Mouse (Mus musculus) thymus, postnatal 0 days (tissue): ENCODE results near the gene Fanci. TPM values are rescaled to one million over a fixed set of nuclear protein-coding genes. Genes with fewer than 3 reads are reported as not detected.

Experiments
- DNase-seq: peaks from one replicate; pipeline ENCODE4 v3.0.0-alpha.2; 2015; ENCODE audit warnings: low spot score
- polyA plus RNA-seq: library from polyadenylated mRNA; unstranded; fragments of >200 nt; fragmentation: Nextera tagmentation; extraction: Ambion mirVana; gene quantifications from 2 replicates; pipeline ENCODE4 v1.2.1, GENCODE M21; 2015

The Fanci gene
- polyA plus RNA-seq, 1 experiment from 2014 or later: 9.7 TPM

DNA sequence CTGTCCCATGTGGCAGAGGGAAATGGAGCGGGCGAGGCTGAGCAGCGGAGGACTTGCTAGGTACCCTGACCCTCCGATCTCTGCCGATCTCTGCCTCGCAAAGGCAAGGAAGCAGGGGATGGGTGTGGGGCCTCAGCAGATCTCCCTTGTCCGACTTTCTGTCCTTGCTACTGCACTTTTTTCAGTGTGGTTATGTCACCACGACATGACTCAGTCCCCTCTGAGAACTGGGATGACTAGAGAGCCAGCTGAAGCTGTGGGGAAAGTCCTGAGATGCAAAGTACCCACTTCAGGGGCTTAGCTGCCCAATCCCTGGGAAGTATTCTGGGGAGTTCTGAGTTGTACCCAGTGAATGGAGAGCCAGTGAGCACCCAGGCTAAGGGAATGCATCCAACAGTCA lies 4.6 kb upstream of the Fanci start:
- no peak for DNase-seq

DNA sequence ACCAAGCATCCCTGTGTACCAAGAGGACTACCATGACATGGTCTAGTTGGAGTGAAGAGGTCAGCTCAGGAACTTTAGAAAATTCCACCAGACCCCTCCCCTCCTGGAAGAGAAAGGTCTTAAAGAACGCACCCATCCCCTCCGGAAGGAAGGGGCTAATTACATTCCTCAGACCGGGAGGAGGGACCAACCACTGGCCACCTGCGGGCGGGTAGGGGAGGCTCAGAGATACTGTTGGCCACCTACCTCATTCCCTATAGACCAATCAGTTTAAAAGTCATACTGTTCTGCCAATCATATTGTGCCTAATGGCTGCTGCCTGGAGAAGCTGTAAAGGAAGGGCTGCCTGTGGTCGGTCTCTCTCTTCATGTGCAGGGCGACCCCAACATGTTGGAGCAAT lies 3.7 kb upstream of the Fanci start:
- no peak for DNase-seq

DNA sequence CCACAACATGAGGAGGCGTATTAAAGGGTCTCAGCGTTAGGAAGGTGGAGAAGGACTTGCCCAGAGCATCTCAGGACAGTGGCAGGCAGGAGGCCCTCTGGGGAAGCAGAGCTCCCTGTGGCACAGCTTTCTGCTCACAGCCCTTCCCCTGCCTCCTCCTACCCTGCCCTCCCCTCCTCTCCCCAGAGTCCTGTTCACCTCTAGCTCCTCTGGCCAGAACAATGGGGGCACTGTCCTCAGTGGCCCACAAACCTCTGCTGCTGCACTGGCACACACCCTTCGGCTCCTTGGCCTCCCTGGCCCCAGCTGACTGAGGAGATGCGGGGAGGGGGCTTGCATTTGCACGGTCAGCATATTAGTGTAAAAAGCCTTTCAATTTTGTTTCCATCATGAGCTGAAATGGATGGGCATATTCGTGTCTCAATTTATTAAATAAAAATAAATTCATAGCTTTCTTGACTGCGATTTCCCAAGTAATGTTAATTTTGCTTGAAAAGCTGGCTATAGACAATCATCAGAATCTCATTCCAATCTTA lies 3.0 kb upstream of the Fanci start:
- no peak for DNase-seq

DNA sequence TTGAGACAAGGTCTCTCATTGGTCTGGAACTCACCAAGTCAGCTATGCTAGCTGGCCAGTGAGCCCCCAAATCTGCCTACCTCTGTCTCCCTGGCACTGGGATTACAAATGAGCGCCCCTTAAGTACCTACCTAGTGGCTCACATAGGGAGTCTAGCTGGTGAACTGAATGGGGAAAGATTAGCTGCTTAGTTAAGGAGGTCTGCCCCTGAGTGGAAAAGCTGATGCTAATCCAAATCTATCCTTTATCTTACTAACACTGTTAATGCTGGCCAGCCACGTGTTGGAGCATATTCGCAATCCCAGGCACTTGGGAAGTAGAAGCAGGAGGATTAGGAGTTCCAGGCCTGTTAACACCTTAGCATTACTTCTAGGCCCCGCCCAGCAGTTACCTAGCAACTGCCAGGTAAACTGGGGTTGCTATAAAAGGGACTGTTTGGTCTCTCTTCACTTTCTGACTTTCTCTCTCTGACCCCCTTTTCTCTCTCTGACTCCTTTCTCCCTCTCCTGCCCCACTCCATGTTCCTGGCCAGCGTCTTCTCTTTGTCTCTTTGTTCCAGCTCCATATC lies 1.5 kb upstream of the Fanci start:
- no peak for DNase-seq

DNA sequence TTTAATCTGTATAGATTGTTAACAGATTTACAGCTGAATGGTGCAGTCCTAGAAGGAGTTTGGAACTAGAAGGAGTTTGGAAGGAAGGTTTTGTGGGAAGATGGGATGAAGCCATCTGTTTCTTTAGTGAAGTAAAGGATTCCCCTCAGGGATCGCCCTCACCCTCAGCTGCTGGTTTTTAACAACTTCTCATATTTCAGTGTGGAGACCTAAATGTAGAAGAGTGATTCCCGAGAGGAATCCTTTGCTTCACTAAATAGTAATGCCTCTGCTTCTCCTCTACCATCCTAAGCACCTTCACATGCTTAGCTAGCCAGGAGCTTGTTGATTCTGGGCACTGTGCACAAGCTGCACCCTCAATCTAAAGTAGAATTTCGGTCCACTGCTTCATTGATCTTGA lies 258 bp upstream of the Fanci start:
- no peak for DNase-seq

DNA sequence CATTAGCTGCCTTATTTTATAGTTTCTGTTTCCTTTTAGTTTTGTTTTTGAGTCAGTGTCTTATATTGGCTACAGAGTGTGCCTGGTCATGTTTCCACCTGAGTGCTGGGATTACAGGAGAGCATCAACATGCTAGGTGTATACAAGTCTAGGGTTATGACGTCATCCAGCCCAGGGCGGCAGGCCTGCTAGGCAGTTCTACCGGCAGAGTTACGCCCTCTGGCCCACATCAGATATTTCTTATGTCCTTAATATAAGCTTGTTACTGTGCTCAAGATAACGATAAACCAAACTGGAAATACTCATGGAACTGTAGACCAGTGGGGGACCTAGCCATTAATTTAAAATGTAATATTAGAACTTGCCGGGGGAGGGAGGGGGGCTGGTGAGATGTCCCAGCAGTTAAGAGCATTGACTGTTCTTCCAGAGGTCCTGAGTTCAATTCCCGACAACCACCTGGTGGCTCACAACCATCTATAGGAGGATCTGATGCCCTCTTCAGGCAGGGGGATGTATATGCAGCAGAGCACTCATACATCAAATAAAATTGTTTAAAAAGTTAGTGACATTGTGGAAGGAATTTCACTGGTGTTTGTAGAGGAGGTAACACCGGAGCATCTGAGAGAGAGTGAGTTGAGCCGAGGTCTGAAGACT lies 1.3 kb downstream of the Fanci start:
- peak; percentile 46 for DNase-seq

DNA sequence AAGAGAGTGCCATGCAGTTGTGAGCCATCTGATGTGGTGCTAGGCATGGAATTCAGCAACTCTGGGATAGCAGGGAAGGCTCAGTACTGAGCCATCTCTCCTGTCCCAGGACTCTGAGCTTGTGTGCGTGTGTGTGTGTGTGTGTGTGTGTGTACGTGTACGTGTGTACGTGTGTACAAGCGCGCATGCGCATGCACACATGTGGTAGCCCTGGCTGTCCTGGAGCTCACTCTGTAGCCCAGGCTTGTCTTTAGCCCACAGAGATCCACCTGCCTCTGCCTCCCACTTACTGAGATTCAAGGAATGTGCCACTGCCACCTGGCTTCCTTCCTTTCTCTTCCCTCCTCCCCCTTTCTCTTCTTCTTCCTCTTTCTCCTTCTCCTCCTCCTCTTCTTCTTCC lies 2.2 kb downstream of the Fanci start:
- no peak for DNase-seq

DNA sequence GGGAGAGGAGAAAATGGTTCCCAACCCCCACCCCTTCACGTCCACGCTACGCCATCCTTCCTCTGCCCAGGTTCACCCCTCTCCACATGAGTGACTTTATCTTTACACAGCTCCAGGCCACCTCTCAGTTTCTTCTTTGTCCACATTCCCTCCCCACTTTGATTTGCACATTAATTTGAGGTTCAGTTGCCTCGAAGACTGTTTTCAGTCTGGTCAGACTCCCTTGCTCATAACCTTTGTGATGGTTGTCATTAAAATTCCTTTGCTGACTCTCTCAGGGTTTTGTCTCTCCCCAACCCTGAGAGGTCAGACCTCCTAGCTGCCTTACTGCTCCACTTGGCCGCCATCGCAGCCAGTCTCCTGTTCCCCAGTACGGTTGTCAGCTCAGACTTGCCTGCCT lies 2.9 kb downstream of the Fanci start:
- no peak for DNase-seq

DNA sequence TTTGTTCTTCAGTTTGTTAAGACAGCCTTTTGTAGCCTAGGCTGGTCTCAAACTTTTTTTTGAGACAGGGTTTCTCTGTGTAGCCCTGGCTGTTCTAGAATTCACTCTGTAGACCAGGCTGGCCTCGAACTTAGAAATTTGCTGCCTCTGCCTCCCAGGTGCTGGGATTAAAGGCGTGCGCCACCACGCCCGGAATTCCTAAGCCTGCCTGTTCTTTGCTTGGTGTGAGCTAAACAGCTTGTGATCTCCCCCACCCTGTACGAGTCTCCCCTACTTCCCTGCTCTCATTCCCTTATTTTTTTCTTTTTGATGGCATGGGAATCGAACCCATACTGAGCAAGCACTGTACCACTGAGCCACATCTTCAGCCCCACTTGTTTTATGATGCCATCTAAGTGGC lies 3.5 kb downstream of the Fanci start:
- no peak for DNase-seq

DNA sequence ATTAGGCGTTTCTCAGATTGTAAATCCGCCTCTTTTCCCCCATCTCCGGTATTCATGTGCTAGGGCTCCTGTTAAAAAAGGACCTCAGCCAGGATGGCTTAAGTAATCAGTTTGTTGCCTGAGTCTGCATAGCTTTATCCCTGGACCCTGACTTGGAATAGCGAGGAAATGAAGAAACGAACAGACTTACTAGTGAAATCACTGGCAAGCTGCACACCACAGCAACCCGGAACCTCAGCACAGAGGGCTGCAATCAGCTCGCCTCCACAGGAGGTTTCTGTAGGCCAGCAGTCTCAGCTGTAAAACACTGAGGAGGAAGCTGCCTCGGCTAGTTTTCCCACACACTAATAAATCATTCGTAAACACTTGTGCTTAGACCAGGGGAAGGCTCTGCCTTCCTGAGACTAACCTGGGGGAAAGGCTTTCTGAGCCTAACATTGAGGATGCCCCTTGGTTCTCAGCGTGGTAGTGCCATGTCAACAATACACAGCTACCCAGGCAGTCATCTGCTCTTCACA lies 5.8 kb downstream of the Fanci start:
- DNase-seq: no peak

DNA sequence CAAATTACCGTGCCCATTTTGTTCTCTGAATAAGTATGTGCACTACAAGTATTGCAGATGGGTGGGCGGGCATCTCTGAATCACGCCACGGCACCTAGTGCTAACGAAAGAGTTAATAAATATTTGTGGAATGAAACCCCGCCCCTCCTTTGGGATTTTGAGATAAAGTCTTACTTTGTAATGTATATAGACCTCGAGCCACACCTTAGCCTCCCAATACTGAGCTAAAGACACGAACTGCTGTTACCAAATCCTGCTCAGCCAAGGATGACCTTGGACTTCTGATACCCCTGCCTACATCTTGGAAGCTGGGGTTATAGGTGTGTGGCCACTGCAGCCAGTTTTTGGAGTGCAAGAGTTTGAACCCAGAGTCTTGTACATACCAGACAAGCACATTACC lies 6.7 kb downstream of the Fanci start:
- no peak for DNase-seq

DNA sequence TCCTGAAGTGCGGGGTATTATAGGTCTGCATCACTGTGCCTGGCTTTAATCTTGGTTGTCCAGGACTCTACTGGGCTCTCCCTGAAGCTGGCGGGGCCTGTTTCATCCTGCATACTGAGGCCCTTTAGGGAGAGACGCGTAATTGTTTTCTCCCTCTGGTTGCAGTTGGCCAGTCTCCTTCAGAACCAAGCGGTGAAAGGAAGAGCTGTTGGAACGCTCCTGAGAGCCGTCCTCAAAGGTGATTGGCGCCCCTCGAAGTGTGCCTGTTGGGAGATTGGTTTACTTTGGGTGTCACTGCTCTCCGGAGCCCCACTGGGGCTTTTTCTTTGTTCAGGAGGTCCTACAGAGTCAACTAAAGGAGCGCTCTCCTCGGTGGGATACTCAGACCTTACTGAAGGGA lies 7.2 kb downstream of the Fanci start:
- no peak for DNase-seq

DNA sequence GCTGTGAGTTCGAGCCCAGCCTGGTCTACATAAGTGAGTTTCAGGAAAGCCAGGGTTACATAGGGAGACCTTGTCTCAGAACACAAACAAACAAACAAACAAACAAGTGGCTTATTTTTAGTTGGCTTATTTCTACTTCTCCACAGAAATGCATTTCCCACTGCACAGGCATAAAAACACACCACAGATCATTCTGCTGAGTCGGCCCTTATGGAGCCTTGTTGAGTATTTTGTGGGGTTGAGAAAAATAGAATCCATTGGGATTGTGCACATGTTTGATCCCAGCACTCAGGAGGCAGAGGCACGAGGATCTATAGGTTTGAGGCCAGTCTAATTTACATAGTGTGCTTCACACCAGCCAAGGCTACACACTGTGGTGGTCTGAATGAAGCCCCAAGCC lies 8.6 kb downstream of the Fanci start:
- no peak for DNase-seq

DNA sequence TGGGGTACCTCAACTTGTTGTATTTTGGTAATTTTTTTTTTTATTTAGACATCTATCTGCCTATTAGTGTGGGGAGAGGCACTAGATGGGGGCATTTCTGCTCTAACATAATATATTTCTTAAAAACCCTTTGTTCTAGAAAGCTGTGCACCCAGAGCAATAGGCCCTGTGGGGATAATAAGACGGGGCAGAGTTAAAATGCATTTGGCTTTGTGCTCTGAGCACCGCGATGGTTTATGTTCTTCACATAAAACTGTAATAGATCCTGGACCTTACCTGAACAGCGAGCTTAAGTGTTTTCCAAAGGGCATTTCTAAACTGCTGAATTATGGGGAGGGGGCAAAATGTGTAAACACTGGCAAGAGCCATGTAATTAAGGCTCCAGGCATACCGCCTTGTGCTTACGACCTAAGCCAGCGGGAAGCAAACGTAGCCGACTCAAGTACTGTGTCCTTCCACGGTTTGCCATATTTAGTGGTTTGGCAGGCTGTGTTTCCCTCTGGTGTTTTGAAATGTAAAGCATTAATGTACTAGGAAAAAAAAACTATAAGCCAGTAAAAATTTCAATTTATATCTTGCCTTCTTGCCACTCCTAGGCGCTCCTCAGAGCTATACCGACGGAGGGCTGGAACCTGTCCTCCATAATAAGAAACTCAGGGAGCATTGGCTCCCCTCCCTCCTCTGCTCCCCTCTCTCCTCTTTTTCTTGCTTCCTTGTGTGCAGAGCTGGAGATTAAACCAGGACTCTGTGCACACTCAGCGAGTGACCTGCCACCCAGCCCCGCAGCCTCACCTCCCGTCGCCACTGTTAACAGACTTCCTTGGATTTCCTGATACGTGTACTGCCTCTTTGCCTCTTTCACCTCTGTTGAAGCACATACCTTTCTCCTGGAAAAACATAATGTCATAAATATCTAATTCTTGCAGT lies 23.0 kb downstream of the Fanci start:
- no peak for DNase-seq

DNA sequence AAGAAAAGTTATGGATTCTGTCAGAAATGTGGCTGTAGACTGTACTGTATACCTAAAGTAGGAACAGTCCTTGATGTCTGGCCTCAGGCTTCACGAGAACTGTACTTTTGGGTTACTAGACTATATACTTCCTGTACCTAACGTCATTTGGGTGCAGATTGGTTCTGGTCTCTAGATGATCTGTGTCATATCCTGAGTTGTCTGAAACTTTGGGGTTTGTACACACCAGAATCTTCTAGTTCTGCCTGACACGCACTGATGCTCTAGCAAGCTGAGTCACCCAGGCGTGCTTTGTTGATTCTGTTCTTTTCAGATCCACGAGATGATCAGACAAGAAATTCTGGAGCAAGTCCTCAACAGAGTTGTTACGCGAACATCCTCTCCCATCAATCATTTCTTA lies 28.2 kb downstream of the Fanci start:
- no peak for DNase-seq

DNA sequence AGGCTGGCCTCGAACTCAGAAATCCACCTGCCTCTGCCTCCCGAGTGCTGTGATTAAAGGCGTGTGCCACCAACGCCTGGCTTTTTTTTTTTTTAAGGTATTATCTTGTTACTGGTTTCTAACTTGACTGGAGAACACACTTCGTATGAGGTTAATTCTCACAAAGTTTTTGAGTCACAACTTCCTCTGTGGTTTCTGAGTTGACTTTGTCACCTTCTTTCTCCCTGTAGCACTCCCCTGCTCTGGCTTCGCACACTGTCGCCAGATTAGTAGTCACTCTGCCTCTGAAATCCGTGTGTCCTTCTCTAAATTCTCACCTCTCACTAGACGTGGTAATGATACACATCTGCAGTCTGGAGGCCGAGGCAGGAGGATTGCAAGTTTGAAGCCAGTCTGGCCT lies 31.1 kb downstream of the Fanci start:
- DNase-seq: no peak

DNA sequence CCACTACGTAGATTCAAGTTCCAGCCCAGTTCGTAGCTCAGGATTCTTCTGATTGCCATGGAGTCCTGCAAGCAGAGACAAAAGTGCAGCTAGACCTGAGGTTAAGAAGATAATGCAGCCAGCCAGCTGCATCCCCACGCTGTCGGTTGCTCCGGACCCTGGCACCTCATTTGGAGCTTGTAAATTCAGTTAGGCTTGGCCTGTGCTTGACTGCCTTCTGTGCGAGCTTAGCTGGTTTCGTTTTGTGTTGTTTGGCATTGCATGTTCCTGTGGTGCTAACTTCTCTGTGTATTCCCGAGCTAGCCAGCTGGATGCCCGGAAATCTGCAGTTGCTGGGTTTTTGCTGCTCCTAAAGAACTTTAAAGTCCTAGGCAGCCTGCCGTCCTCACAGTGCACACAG lies 34.1 kb downstream of the Fanci start:
- no peak for DNase-seq

DNA sequence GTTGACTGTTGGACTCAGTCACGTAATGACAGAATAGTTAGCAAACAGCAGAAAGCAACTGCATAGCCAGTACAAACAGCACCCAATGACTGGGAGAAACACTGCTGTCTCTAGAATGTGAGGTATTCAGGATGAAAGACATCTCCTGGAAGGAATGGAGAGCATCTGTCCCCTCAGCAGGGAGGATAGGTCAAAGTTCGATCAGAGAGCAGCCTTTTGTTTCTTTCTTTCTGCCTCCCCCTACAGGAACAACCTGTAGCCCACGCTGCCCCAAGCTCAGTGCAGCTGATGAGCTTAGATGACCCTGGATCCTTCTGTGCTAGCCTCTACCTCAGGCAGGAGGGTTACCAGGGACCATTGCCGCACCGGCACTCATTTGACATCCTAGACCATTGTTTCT lies 36.5 kb downstream of the Fanci start:
- DNase-seq: no peak

DNA sequence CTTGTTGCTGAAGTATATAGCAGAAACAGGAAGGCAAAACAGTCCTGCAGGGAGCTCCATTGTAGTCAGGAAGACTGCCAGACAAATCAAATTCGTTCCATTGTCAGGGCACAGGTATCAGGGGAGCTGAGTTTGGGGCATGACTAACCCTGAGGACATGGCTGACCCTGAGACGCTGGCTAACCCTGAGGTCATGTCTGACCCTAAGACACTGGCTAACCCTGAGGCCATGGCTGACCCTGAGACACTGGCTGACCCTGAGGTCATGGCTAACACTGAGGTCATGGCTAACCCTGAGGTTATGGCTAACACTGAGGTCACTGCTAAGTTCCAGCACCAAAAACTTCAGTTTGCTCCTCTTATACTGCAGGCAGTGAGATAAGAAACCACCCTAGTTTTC lies 48.3 kb downstream of the Fanci start:
- no peak for DNase-seq

DNA sequence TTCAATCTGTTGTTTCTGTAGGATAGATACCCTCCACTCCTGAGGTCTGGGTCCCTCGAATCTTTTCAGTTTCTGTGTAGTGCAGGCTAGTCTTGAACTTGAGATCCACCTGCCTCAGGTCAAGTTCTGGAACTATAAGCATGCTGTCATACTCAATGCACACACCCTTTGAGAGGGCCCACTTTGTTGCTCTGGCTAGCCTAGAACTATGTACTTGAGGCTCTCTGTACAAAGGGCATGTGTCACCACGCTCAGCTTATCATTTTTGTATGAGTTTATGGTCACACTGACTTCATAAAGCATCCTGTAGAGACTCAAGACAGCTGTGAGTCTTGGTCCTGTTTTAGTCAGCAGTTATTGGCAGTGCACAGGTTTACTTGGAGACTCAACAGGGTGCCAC lies 55.3 kb downstream of the Fanci start:
- DNase-seq: no peak

DNA sequence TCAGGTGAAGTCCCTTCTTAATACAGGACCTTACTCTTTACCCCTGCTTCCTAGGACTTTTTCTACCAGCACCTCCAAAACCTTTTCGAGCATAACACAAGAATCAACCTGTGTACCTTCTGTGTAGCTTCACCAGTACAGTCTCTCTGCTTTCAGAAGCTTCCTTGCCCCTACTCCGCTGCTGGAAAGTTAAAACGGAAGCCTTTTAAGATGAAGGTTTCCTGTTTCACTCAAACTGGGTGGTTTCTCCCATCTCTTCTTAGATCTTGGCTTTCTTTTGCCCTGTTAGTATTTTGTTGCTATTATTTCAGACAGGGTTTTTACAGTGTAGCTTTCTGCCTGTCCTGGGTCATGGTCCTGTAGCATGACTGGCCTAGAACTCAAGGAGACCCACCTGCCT lies 55.8 kb downstream of the Fanci start:
- DNase-seq: no peak

DNA sequence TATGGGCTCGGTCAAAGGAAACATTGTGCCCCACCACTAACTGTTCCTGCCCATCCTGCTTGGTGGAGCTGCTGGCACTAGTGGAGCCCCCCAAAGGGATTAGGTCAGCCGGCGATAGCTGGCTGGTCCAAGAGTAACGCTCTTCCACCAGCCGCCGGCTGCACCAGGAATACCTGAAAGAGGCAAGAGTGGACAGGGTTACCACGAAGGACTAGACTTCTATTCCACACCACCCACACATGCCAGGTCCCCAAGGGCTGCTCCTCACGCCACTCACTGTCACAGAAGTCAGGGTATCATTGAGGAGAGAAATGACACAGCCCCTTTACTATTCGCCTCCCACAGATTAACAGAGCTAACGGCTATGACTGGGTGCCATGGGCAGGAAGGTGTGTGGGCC lies 70.0 kb downstream of the Fanci start:
- no peak for DNase-seq
